ENCODE assay signal across 8 mouse cellular contexts in genomic region chr15:77782449-77783014, GRCm38 (mm10). TPM values are rescaled to one million over a fixed set of nuclear protein-coding genes. Genes with fewer than 3 reads are reported as not detected.
DNase-seq lines count a peak whose midpoint lies in the region; ATAC-seq and TF ChIP-seq lines count a peak whose summit lies in the region.
"Had no signal": no experiment of that assay in that cellular context is flagged by ENCODE, and none has a peak within 500 bp of the region (broad histone marks: within the 10 kb centered on the region; RNA-seq: fewer than 3 reads in every experiment).

No protein-coding gene starts in this region.

- H3K9ac ChIP-seq in midbrain, postnatal 0 days (replicated peaks; ENCODE audit: low read length, poor library complexity, severe bottlenecking), result no peak overlapping the region
- no peak overlapping the region for H3K9ac ChIP-seq in midbrain, embryonic 16.5 days (ENCODE audit: low read depth, low read length)
- H3K9ac ChIP-seq: liver, embryonic 13.5 days had no signal

- H3K4me2 ChIP-seq in midbrain, postnatal 0 days (ENCODE audit: low read depth, low read length, poor library complexity, severe bottlenecking), result no peak overlapping the region
- no peak overlapping the region for H3K4me2 ChIP-seq in midbrain, embryonic 16.5 days (ENCODE audit: low read length)
- H3K4me2 ChIP-seq: liver, embryonic 13.5 days had no signal

- ATAC-seq in midbrain, postnatal 0 days (ENCODE audit: low FRiP score), result no peak
- no peak for ATAC-seq in midbrain, embryonic 16.5 days

- 88% methylated on average over 11 of the region's 11 CpGs for WGBS in midbrain, postnatal 0 days
- WGBS in midbrain, embryonic 16.5 days, result 81% methylated on average over 11 of the region's 11 CpGs

- no peak overlapping the region for H3K4me3 ChIP-seq in midbrain, postnatal 0 days (ENCODE audit: low read depth, low read length)
- H3K4me3 ChIP-seq in midbrain, embryonic 16.5 days (ENCODE audit: low read depth, low read length), result no peak overlapping the region
- H3K4me3 ChIP-seq: liver, embryonic 13.5 days had no signal

- peaks cover 77% of the 10 kb centered on the region for H3K36me3 ChIP-seq in midbrain, postnatal 0 days (ENCODE audit: insufficient read depth, low read length)
- H3K36me3 ChIP-seq in midbrain, embryonic 16.5 days (ENCODE audit: control insufficient read depth, insufficient read depth, low read length), result peaks cover 44% of the 10 kb centered on the region

- H3K27ac ChIP-seq in midbrain, postnatal 0 days (ENCODE audit: low read depth, low read length), result no peak overlapping the region
- H3K27ac ChIP-seq in midbrain, embryonic 16.5 days (ENCODE audit: low read length), result no peak overlapping the region
- H3K27ac ChIP-seq: liver, embryonic 13.5 days had no signal

- no peaks in the 10 kb centered on the region for H3K9me3 ChIP-seq in midbrain, postnatal 0 days (ENCODE audit: low read length)
- no peaks in the 10 kb centered on the region for H3K9me3 ChIP-seq in midbrain, embryonic 16.5 days (replicated peaks; ENCODE audit: control insufficient read depth, low read length, poor library complexity, severe bottlenecking)
- H3K9me3 ChIP-seq: liver, embryonic 13.5 days had no signal

- peak; percentile 58 for TF ChIP-seq CTCF in midbrain, postnatal 0 days (IDR thresholded peaks at IDR 0.05)

- H3K27me3 ChIP-seq in midbrain, postnatal 0 days (ENCODE audit: insufficient read depth, low read length), result no peaks in the 10 kb centered on the region
- H3K27me3 ChIP-seq in midbrain, embryonic 16.5 days (ENCODE audit: control insufficient read depth, insufficient read depth, low read depth, low read length), result no peaks in the 10 kb centered on the region
- H3K27me3 ChIP-seq: liver, embryonic 13.5 days had no signal

- DNase-seq in midbrain, postnatal 0 days (ENCODE audit: low spot score), result no peak
- peak; percentile 77 for DNase-seq in ZHBTc4 (ENCODE audit: low read depth, low spot score)
- peak; percentile 49 for DNase-seq in kidney, postnatal 14 days
- DNase-seq in thymus, postnatal 14 days, result peak; percentile 66
- no peak for DNase-seq in cerebellum, adult 11-12 months
- DNase-seq in frontal cortex, postnatal 10 days (ENCODE audit: low spot score in 2 of 2), result no peak
- DNase-seq: liver, embryonic 13.5 days had no signal

- H3K4me1 ChIP-seq in midbrain, postnatal 0 days (ENCODE audit: insufficient read depth, low read length), result no peaks in the 10 kb centered on the region
- H3K4me1 ChIP-seq in midbrain, embryonic 16.5 days (ENCODE audit: control insufficient read depth, insufficient read depth, low read length), result no peaks in the 10 kb centered on the region
- H3K4me1 ChIP-seq: liver, embryonic 13.5 days had no signal

RNA-seq across cellular contexts. Expression of gene Apol8, which starts 25.7 kb away (rescaled TPM):
- total RNA-seq in midbrain, postnatal 0 days (2014; rRNA removed), result 0.19 TPM in 1 of 2 replicates, not detected in the other
- 0.36 and 0.55 TPM in 2 replicates for polyA plus RNA-seq in midbrain, postnatal 0 days (2015; fragmentation: Nextera tagmentation; extraction: Ambion mirVana)
- 0.11 and 0.27 TPM in 2 replicates for polyA plus RNA-seq in midbrain, embryonic 16.5 days (2015; fragmentation: Nextera tagmentation; extraction: Ambion mirVana)

RNA-seq across cellular contexts. Expression of gene Apol9b, which starts 53.7 kb away (rescaled TPM):
- total RNA-seq in midbrain, postnatal 0 days (2014; rRNA removed), result 0.33 TPM in 1 of 2 replicates, not detected in the other
- 0.43 TPM in 1 of 2 replicates, not detected in the other for polyA plus RNA-seq in midbrain, postnatal 0 days (2015; fragmentation: Nextera tagmentation; extraction: Ambion mirVana)
- not detected in 2 replicates for polyA plus RNA-seq in midbrain, embryonic 16.5 days (2015; fragmentation: Nextera tagmentation; extraction: Ambion mirVana)
- polyA plus RNA-seq: liver, embryonic 13.5 days had no signal

RNA-seq across cellular contexts. Expression of gene Myh9, which starts 59.4 kb away (rescaled TPM):
- 26.9 and 30.8 TPM in 2 replicates for total RNA-seq in midbrain, postnatal 0 days (2014; rRNA removed)
- 6.4 and 8.2 TPM in 2 replicates for polyA plus RNA-seq in midbrain, postnatal 0 days (2015; fragmentation: Nextera tagmentation; extraction: Ambion mirVana)
- polyA plus RNA-seq in midbrain, embryonic 16.5 days (2015; fragmentation: Nextera tagmentation; extraction: Ambion mirVana), result 9.5 and 11.2 TPM in 2 replicates

Comparison
In these comparisons a context has a peak if more than half of its experiments do, and no peak if none do; other contexts are left out.
1. DNase-seq: peak in ZHBTc4 (single experiment), kidney, postnatal 14 days (single experiment) and thymus, postnatal 14 days (single experiment); none in midbrain, postnatal 0 days (single experiment), cerebellum, adult 11-12 months (single experiment) and frontal cortex, postnatal 10 days (0 of 2).